Mouse (Mus musculus) frontal cortex, adult (tissue): ENCODE results near the gene Slc16a2.

Experiments
- ATAC-seq: cut with Nextera tagmentation; 2 replicates; pipeline ENCODE4 v1.9.2; 2017; ENCODE audit warnings: mild to moderate bottlenecking, moderate library complexity, mixed read lengths; ENCODE audit not compliant: low TSS enrichment

Slc16a2 gene

GRCm38 (mm10) chrX:103821832-103822196, at the start of gene Slc16a2:
Gene Slc16a2, minus strand, starts transcription at chrX:103821983.
- peak; percentile 76 for ATAC-seq

GRCm38 (mm10) chrX:103863502-103863901, 41.7 kb upstream of the Slc16a2 start:
- no peak for ATAC-seq

- ATAC-seq: no peak
Measured at GRCm38 (mm10) chrX:103862877-103863276, 41.1 kb upstream of the Slc16a2 start.

GRCm38 (mm10) chrX:103845266-103845665, 23.5 kb upstream of the Slc16a2 start:
- peak; percentile 74 for ATAC-seq

DNA sequence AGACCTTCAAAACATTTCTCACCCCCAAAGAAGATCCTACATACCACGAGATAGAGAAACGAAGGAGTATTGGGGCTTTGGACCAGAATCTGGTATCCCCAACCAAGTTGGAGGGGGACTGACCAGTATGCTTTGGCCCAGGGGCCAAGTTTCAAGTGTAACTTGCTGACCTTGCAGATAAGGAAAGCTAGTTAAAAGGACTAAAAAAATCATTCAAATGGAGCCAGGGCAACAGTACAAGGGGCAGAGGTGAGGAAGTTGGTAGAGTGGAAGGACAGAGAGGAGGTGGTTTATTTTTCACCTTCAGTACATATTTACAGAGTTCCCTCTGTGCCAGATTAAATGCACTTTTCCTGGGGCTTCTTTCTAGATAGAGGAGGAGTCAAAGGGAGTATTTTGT, 7.1 kb upstream of the Slc16a2 start:
- no peak for ATAC-seq

- ATAC-seq: no peak
Measured at GRCm38 (mm10) chrX:103822271-103822811, 558 bp upstream of the Slc16a2 start.

DNA sequence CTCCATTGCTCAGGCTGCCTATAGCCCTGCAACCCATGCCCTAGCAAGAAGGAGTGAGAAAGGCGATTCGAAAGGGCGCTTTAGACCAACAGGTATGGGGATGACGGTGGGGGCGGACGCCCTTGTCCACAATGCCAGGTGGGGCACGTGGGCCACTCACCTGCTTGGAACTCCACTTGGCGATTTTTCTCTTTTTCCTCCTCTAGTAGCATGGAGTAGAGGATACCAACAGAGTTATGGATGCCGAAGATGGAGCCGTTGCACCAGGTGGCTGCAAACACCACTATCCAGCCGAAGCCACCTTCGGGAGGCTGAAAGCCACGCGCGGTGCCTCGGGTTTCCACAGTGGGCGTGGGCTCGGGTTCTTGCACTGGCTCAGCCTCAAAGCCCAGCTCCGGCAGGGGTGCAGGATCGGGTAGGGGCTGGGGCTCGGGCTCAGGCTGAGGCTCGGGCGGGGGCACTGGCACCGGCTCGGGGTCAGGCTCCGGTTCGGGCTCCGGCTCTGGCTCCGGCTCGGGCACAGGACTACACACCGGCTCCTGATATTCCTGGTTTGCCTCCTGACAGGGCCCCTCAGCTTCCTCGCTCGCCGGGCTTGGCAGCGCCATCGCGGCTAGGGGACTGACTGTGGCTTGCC, 470 bp downstream of the Slc16a2 start:
- ATAC-seq: peak; percentile 38

GRCm38 (mm10) chrX:103820307-103821194, 1.2 kb downstream of the Slc16a2 start:
- ATAC-seq: peak; percentile 39; the same call in 1 of the 2 replicates

DNA sequence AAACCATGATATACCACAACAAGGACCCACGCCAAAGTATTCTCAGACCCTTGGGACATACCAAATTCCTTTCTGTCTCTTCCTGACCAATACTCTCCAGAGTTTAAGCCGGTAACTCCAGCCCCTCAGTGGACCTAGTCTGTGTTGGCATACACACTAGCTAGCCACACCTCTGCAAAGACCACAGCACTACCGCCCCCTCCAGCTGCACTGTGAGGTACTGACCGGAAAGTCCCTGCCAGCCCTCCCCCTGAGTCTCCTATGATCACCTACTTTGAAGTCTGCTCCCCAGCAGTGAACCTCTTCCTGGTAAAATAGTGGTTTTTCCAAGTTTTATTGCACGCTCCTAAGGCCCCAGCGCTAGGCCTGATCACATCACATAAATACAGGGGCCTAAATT, 2.5 kb downstream of the Slc16a2 start:
- ATAC-seq: no peak

DNA sequence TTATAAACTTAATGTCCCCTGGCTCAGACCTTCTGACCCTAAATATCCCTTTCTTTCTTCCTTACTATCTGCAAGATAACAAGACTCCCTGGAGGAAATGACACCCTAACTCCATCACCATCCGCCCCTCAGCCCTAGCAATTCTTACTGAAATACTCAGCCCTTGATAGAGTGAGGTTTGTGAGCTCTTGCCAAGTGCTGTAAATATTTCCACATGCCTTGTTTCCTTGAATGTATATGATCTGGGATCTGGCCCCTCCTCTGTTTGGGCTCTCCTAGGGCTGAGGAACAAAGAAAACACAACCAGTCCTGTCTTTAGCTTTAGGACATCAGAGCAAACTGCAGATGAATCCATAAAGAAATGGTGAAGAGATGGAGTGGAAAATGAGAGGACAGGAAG, 9.1 kb downstream of the Slc16a2 start:
- ATAC-seq: no peak

GRCm38 (mm10) chrX:103810483-103810882, 11.3 kb downstream of the Slc16a2 start:
- ATAC-seq: no peak

GRCm38 (mm10) chrX:103806373-103806772, 15.4 kb downstream of the Slc16a2 start:
- peak; percentile 47 for ATAC-seq

- ATAC-seq: no peak
Measured at GRCm38 (mm10) chrX:103796961-103797360, 24.8 kb downstream of the Slc16a2 start.

- no peak for ATAC-seq
Measured at GRCm38 (mm10) chrX:103795506-103795905, 26.3 kb downstream of the Slc16a2 start.

- no peak for ATAC-seq
Measured at GRCm38 (mm10) chrX:103791329-103791728, 30.5 kb downstream of the Slc16a2 start.

DNA sequence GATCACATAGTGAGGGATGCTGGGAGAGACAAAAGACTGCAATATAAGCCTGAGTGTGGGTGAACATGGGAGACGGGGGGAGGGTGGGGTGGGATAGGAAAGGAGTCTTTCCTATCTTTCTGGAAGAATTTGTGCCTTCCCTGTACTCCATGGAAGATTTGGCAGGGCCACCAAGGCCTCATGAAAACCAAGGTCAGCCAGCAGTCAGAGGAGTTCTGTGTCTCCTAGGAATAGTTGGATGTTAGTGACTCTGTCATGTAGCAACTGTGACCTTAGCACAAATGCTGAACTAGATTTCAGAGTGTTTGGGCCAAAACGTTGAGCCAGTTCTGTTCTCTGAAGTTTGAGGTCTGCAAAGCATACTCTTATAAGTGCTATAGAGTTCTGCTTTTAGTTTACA, 36.1 kb downstream of the Slc16a2 start:
- no peak for ATAC-seq

GRCm38 (mm10) chrX:103776412-103776811, 45.4 kb downstream of the Slc16a2 start:
- ATAC-seq: no peak

DNA sequence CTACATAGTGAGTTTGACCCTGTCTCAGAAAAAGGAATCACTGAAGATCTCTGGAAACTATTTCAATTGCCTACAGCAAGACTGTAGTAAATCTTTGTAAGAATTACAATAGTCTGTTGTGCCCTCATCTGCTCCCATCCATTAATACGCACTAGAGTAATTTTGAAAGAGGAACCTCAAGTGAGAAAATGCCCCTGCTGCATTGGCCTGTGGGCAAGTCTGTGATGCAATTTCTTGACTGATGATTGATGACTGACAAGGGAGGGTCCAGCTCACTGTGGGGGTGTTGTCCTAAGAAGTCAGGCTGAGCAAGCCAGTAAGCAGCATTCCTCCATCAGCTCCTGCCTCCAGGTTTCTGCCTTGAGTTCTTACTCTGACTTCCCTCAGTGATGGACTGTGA, 75.6 kb downstream of the Slc16a2 start:
- ATAC-seq: no peak

- peak; percentile 96 for ATAC-seq
Measured at GRCm38 (mm10) chrX:103744171-103745039, 77.4 kb downstream of the Slc16a2 start.

DNA sequence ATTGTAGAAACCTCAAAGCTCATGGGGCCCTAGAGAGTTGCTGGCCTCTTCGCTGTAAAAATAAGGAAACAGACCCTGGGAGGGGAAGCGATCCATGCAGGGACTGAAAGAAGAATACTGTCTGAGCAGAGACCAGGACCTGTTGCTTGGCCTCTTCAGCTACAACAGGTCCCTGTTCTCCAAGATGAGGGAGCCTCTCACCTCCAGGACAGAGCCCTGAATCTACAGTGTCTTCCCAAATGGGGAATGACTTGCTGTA, 79.8 kb downstream of the Slc16a2 start:
- no peak for ATAC-seq

- no peak for ATAC-seq
Measured at GRCm38 (mm10) chrX:103741215-103742056, 80.3 kb downstream of the Slc16a2 start.
